Mouse (Mus musculus): ENCODE measurements around the gene Btbd9. TPM values are rescaled to one million over a fixed set of nuclear protein-coding genes. Genes with fewer than 3 reads are reported as not detected.
A peak's percentile ranks its signal among the peaks of the same experiment; 100 is the strongest.

Btbd9 gene
- polyA plus RNA-seq, 1 experiment from 2014 or later = 59.7 TPM

GRCm38 (mm10) chr17:30453272-30453671 lies 123.0 kb downstream of the Btbd9 start:
- Histone ChIP-seq H3K4me2 (no peak overlapping the region), H3K9me3 (ENCODE audit: control insufficient read depth, low read length) (no peaks in the 10 kb centered on the region), H3K36me3 (ENCODE audit: control insufficient read depth, insufficient read depth, low read length) (no peaks in the 10 kb centered on the region), H3K27ac (ENCODE audit: low read depth, low read length) (no peak overlapping the region), H3K27me3 (ENCODE audit: control insufficient read depth, insufficient read depth, low read length) (no peaks in the 10 kb centered on the region), H3K9ac (ENCODE audit: low read length) (no peak overlapping the region), H3K4me3 (ENCODE audit: low read depth, low read length) (no peak overlapping the region), H3K4me1 (ENCODE audit: control insufficient read depth, insufficient read depth, low read length) (peaks cover 9% of the 10 kb centered on the region)
- no peak for DNase-seq (ENCODE audit: low spot score, missing footprints)
- no peak for ATAC-seq (ENCODE audit: low FRiP score)
- 65% methylated on average over 4 of the region's 4 CpGs for whole genome bisulfite sequencing

- H3K4me3 ChIP-seq (ENCODE audit: low read depth, low read length) = no peak overlapping the region
- H3K4me2 ChIP-seq = no peak overlapping the region
- 96% methylated on average over 9 of the region's 9 CpGs for WGBS
- DNase-seq (ENCODE audit: low spot score, missing footprints) = no peak
- no peaks in the 10 kb centered on the region for H3K9me3 ChIP-seq (ENCODE audit: control insufficient read depth, low read length)
- H3K27ac ChIP-seq (ENCODE audit: low read depth, low read length) = no peak overlapping the region
- no peaks in the 10 kb centered on the region for H3K36me3 ChIP-seq (ENCODE audit: control insufficient read depth, insufficient read depth, low read length)
- H3K27me3 ChIP-seq (ENCODE audit: control insufficient read depth, insufficient read depth, low read length) = no peaks in the 10 kb centered on the region
- ATAC-seq (ENCODE audit: low FRiP score) = no peak
- H3K9ac ChIP-seq (ENCODE audit: low read length) = no peak overlapping the region
- H3K4me1 ChIP-seq (ENCODE audit: control insufficient read depth, insufficient read depth, low read length) = peaks cover 8% of the 10 kb centered on the region
These were observed 123.9 kb downstream of the Btbd9 start for GRCm38 (mm10) chr17:30452363-30452762.

GRCm38 (mm10) chr17:30448562-30448961 lies 127.7 kb downstream of the Btbd9 start:
- no peak overlapping the region for H3K4me2 ChIP-seq
- H3K4me3 ChIP-seq (ENCODE audit: low read depth, low read length) = no peak overlapping the region
- H3K9ac ChIP-seq (ENCODE audit: low read length) = no peak overlapping the region
- ATAC-seq (ENCODE audit: low FRiP score) (no peak), DNase-seq (ENCODE audit: low spot score, missing footprints) (peak; percentile 71)
- 87% methylated on average over 5 of the region's 5 CpGs for WGBS
- no peaks in the 10 kb centered on the region for H3K4me1 ChIP-seq (ENCODE audit: control insufficient read depth, insufficient read depth, low read length)
- no peaks in the 10 kb centered on the region for H3K27me3 ChIP-seq (ENCODE audit: control insufficient read depth, insufficient read depth, low read length)
- H3K36me3 ChIP-seq (ENCODE audit: control insufficient read depth, insufficient read depth, low read length) = no peaks in the 10 kb centered on the region
- H3K27ac ChIP-seq (ENCODE audit: low read depth, low read length) = no peak overlapping the region
- no peaks in the 10 kb centered on the region for H3K9me3 ChIP-seq (ENCODE audit: control insufficient read depth, low read length)

GRCm38 (mm10) chr17:30445805-30446441 lies 130.4 kb downstream of the Btbd9 start:
- DNase-seq (ENCODE audit: low spot score, missing footprints) (no peak), ATAC-seq (ENCODE audit: low FRiP score) (no peak)
- Histone ChIP-seq H3K4me3 (ENCODE audit: low read depth, low read length) (no peak overlapping the region), H3K4me2 (no peak overlapping the region), H3K9ac (ENCODE audit: low read length) (no peak overlapping the region), H3K36me3 (ENCODE audit: control insufficient read depth, insufficient read depth, low read length) (no peaks in the 10 kb centered on the region), H3K9me3 (ENCODE audit: control insufficient read depth, low read length) (no peaks in the 10 kb centered on the region), H3K4me1 (ENCODE audit: control insufficient read depth, insufficient read depth, low read length) (no peaks in the 10 kb centered on the region), H3K27me3 (ENCODE audit: control insufficient read depth, insufficient read depth, low read length) (no peaks in the 10 kb centered on the region), H3K27ac (ENCODE audit: low read depth, low read length) (no peak overlapping the region)
- WGBS = 89% methylated on average over 3 of the region's 3 CpGs

DNA sequence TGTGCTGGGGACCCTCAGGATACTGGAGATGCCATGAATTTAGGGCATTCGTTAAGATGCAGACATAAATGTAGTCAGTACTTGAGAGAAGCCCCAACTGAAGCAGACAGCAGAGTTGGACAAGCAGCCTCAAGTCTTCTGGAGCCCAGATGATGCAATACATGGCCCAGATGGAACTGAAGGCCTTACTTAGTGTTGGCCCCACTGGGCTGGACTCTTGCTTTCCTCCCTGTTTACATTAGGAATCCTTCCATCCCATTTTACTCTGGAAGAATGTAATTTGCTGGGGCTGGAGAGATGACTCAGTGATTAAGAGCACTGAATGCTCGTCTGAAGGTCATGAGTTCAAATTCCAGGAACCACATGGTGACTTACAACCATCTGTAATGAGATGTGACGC lies 136.6 kb downstream of the Btbd9 start:
- no peaks in the 10 kb centered on the region for H3K9me3 ChIP-seq (ENCODE audit: control insufficient read depth, low read length)
- no peak for ATAC-seq (ENCODE audit: low FRiP score)

DNA sequence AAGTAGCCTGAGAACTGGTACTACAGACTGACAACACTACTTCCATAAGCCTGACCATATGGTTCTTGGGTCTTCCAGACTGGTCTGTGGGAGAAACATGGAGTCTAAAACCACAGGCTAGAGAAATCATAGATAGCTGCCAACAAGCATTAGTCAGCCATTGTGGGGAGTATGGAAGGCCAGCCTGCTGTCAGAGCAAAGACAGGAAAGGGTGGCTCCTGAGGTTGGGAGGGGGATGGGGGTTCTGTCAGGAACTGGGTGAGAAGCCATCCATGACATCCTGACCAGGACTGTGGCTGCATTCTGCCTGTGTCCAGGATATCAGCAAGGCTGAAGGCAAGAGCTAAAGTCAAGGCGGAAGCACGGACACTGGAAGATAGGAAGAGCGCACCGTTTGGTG lies 137.5 kb downstream of the Btbd9 start:
- Histone ChIP-seq H3K27ac (ENCODE audit: low read depth, low read length) (no peak overlapping the region), H3K27me3 (ENCODE audit: control insufficient read depth, insufficient read depth, low read length) (no peaks in the 10 kb centered on the region), H3K4me2 (no peak overlapping the region), H3K4me3 (ENCODE audit: low read depth, low read length) (no peak overlapping the region), H3K36me3 (ENCODE audit: control insufficient read depth, insufficient read depth, low read length) (no peaks in the 10 kb centered on the region), H3K9me3 (ENCODE audit: control insufficient read depth, low read length) (no peaks in the 10 kb centered on the region), H3K9ac (ENCODE audit: low read length) (no peak overlapping the region), H3K4me1 (ENCODE audit: control insufficient read depth, insufficient read depth, low read length) (0 out of 2 replicates have a peak, but pooled peaks cover 4% of the 10 kb centered on the region)
- ATAC-seq (ENCODE audit: low FRiP score) (no peak), DNase-seq (ENCODE audit: low spot score, missing footprints) (no peak)
- 92% methylated on average over 4 of the region's 4 CpGs for WGBS

More for the DNA sequence above, 136.6 kb downstream of the Btbd9 start:
- Histone ChIP-seq H3K27ac (ENCODE audit: low read depth, low read length) (no peak overlapping the region), H3K4me3 (ENCODE audit: low read depth, low read length) (no peak overlapping the region), H3K36me3 (ENCODE audit: control insufficient read depth, insufficient read depth, low read length) (no peaks in the 10 kb centered on the region), H3K9ac (ENCODE audit: low read length) (no peak overlapping the region), H3K4me2 (no peak overlapping the region), H3K27me3 (ENCODE audit: control insufficient read depth, insufficient read depth, low read length) (no peaks in the 10 kb centered on the region), H3K4me1 (ENCODE audit: control insufficient read depth, insufficient read depth, low read length) (0 out of 2 replicates have a peak, but pooled peaks cover 4% of the 10 kb centered on the region)
- WGBS = 89% methylated on average over 3 of the region's 3 CpGs
- DNase-seq (ENCODE audit: low spot score, missing footprints) = no peak

DNA sequence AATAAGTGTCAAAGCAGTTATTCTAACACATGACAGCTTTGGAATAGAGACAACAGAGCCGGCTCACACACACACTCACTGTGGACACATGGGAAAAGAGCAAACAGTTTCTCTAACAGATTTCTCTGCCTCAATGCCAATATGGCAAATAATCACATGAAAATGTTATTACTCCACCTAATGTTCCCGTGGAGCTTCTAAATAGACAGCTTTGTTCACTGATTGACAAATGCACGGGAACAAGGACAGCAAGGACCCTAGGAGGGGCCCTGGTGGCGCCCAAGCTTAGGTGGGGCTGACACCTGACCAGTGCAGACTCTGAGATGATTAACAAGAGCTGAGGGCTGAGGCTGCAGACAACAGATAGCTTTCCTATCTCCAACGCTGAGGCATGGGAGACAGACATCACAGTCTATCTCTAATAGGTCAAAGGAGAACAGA lies 140.2 kb downstream of the Btbd9 start:
- no peak for ATAC-seq (ENCODE audit: low FRiP score)
- H3K4me3 ChIP-seq (ENCODE audit: low read depth, low read length) = no peak overlapping the region
- H3K36me3 ChIP-seq (ENCODE audit: control insufficient read depth, insufficient read depth, low read length) = no peaks in the 10 kb centered on the region
- no peak overlapping the region for H3K27ac ChIP-seq (ENCODE audit: low read depth, low read length)
- H3K4me1 ChIP-seq (ENCODE audit: control insufficient read depth, insufficient read depth, low read length) = 0 out of 2 replicates have a peak, but pooled peaks cover 4% of the 10 kb centered on the region
- H3K27me3 ChIP-seq (ENCODE audit: control insufficient read depth, insufficient read depth, low read length) = no peaks in the 10 kb centered on the region
- WGBS = 76% methylated on average over 5 of the region's 5 CpGs
- no peaks in the 10 kb centered on the region for H3K9me3 ChIP-seq (ENCODE audit: control insufficient read depth, low read length)
- DNase-seq (ENCODE audit: low spot score, missing footprints) = no peak
- H3K9ac ChIP-seq (ENCODE audit: low read length) = no peak overlapping the region
- no peak overlapping the region for H3K4me2 ChIP-seq

- Histone ChIP-seq H3K27me3 (ENCODE audit: control insufficient read depth, insufficient read depth, low read length) (no peaks in the 10 kb centered on the region), H3K9ac (ENCODE audit: low read length) (no peak overlapping the region), H3K4me3 (ENCODE audit: low read depth, low read length) (no peak overlapping the region), H3K4me1 (ENCODE audit: control insufficient read depth, insufficient read depth, low read length) (0 out of 2 replicates have a peak, but pooled peaks cover 4% of the 10 kb centered on the region), H3K4me2 (no peak overlapping the region), H3K9me3 (ENCODE audit: control insufficient read depth, low read length) (no peaks in the 10 kb centered on the region), H3K36me3 (ENCODE audit: control insufficient read depth, insufficient read depth, low read length) (no peaks in the 10 kb centered on the region), H3K27ac (ENCODE audit: low read depth, low read length) (no peak overlapping the region)
- DNase-seq (ENCODE audit: low spot score, missing footprints) = no peak
- 70% methylated on average over 7 of the region's 7 CpGs for WGBS
- no peak for ATAC-seq (ENCODE audit: low FRiP score)
These were observed 140.8 kb downstream of the Btbd9 start for GRCm38 (mm10) chr17:30435478-30435877.

- Histone ChIP-seq H3K9me3 (ENCODE audit: control insufficient read depth, low read length) (no peaks in the 10 kb centered on the region), H3K9ac (ENCODE audit: low read length) (no peak overlapping the region), H3K4me3 (ENCODE audit: low read depth, low read length) (no peak overlapping the region), H3K4me2 (no peak overlapping the region), H3K27me3 (ENCODE audit: control insufficient read depth, insufficient read depth, low read length) (no peaks in the 10 kb centered on the region), H3K4me1 (ENCODE audit: control insufficient read depth, insufficient read depth, low read length) (0 out of 2 replicates have a peak, but pooled peaks cover 4% of the 10 kb centered on the region), H3K27ac (ENCODE audit: low read depth, low read length) (no peak overlapping the region), H3K36me3 (ENCODE audit: control insufficient read depth, insufficient read depth, low read length) (no peaks in the 10 kb centered on the region)
- ATAC-seq (ENCODE audit: low FRiP score) (no peak), DNase-seq (ENCODE audit: low spot score, missing footprints) (no peak)
- 91% methylated on average over 10 of the region's 10 CpGs for WGBS
These were observed 144.2 kb downstream of the Btbd9 start for GRCm38 (mm10) chr17:30432094-30432493.

Data from midbrain, embryonic 11.5 days (tissue).